Mouse (Mus musculus) liver, adult 2 months (tissue): ENCODE results near the gene Ubtf. TPM values are rescaled to one million over a fixed set of nuclear protein-coding genes. Genes with fewer than 3 reads are reported as not detected.

Experiments used
- DNase-seq: peaks from one replicate; pipeline ENCODE4 v3.0.0-alpha.2; 2011; ENCODE audit warnings: low read depth, low spot score; ENCODE audit errors: extremely low read depth
- H3K27ac ChIP-seq: fragments of 200-500 bp; replicated peaks from 2 replicates; pipeline ENCODE4 v1.5.1; 2012; ENCODE audit warnings: low read depth, mild to moderate bottlenecking, control low read depth, inconsistent platforms, low read length; ENCODE audit not compliant: insufficient read depth
- H3K27me3 ChIP-seq: fragments of 200-500 bp; 2 replicates; pipeline ENCODE4 v1.6.1; 2012; ENCODE audit warnings: mild to moderate bottlenecking, moderate library complexity, low read length, inconsistent platforms; ENCODE audit not compliant: control insufficient read depth, insufficient read depth
- H3K36me3 ChIP-seq: fragments of 200-500 bp; 2 replicates; pipeline ENCODE4 v1.6.1; 2012; ENCODE audit warnings: low read length, inconsistent platforms; ENCODE audit not compliant: control insufficient read depth, insufficient read depth
- H3K4me1 ChIP-seq: fragments of 200-500 bp; 2 replicates; pipeline ENCODE4 v1.6.1; 2011; ENCODE audit warnings: low read length; ENCODE audit not compliant: control insufficient read depth, insufficient read depth
- H3K4me3 ChIP-seq: fragments of 200-500 bp; 2 replicates; pipeline ENCODE4 v1.5.1; 2011; ENCODE audit warnings: low read depth, mild to moderate bottlenecking, control low read depth, low read length, moderate library complexity; ENCODE audit not compliant: insufficient read depth
- H3K79me2 ChIP-seq: fragments of 200-500 bp; 2 replicates; pipeline ENCODE4 v1.6.1; 2012; ENCODE audit warnings: inconsistent platforms, mild to moderate bottlenecking, low read length, moderate library complexity; ENCODE audit not compliant: control insufficient read depth, insufficient read depth
- H3K9ac ChIP-seq: fragments of 200-500 bp; 2 replicates; pipeline ENCODE4 v1.6.1; 2012; ENCODE audit warnings: low read depth, mild to moderate bottlenecking, control low read depth, inconsistent platforms, low read length
- CTCF ChIP-seq: fragments of 200-500 bp; IDR thresholded peaks from 2 replicates; pipeline ENCODE4 v1.5.1; 2011; ENCODE audit warnings: low read depth, low read length, control low read depth
- POLR2A ChIP-seq: fragments of 200-500 bp; IDR thresholded peaks from 2 replicates; pipeline ENCODE4 v1.6.1; 2011; ENCODE audit warnings: low read length, control low read depth; ENCODE audit not compliant: insufficient read depth; ENCODE audit errors: extremely low read depth
- WGBS: fragments of 180-500 bp; shearing (Covaris S2); methylation state at CpG from one replicate; pipeline ENCODE4 v1.1.7; 2018; 5-methylcytosine and 5-hydroxymethylcytosine counted together
- polyA plus RNA-seq: library from polyadenylated mRNA; depleted of rRNA; stranded (reverse); fragments of >200 nt; gene quantifications from 2 replicates; pipeline ENCODE4 v1.2.3, GENCODE M21; 2012
- total RNA-seq: library from RNA; depleted of rRNA; stranded (reverse); fragments of >200 nt; gene quantifications from 2 replicates; pipeline ENCODE4 v1.2.3, GENCODE M21; 2014

The Ubtf gene
- total and polyA plus RNA-seq, 2 experiments = 12.8 to 19.4 TPM

GRCm38 (mm10) chr11:102364570-102365371 lies 45.2 kb upstream of the Ubtf start:
- no peaks in the 10 kb centered on the region for H3K27me3 ChIP-seq
- H3K4me3 ChIP-seq = no peak overlapping the region
- H3K4me1 ChIP-seq = no peaks in the 10 kb centered on the region
- no peaks in the 10 kb centered on the region for H3K36me3 ChIP-seq
- WGBS = 78% methylated on average over 14 of the region's 14 CpGs
- no peaks in the 10 kb centered on the region for H3K79me2 ChIP-seq
- no peak overlapping the region for H3K27ac ChIP-seq
- TF ChIP-seq CTCF = no peak
- TF ChIP-seq POLR2A = no peak
- no peak overlapping the region for H3K9ac ChIP-seq
- no peak for DNase-seq

- 9% methylated on average over 2 of the region's 2 CpGs for WGBS
These were observed 44.1 kb upstream of the Ubtf start for GRCm38 (mm10) chr11:102363623-102364022.

GRCm38 (mm10) chr11:102361776-102362495 lies 42.4 kb upstream of the Ubtf start:
- Histone ChIP-seq H3K9ac (no peak overlapping the region), H3K4me1 (no peaks in the 10 kb centered on the region), H3K4me3 (no peak overlapping the region), H3K36me3 (no peaks in the 10 kb centered on the region), H3K27ac (no peak overlapping the region), H3K27me3 (0 out of 2 replicates have a peak, but pooled peaks cover 1% of the 10 kb centered on the region), H3K79me2 (no peaks in the 10 kb centered on the region)
- TF ChIP-seq POLR2A (no peak), CTCF (no peak)
- WGBS = 91% methylated on average over 8 of the region's 8 CpGs
- no peak for DNase-seq

More at GRCm38 (mm10) chr11:102363623-102364022, 44.1 kb upstream of the Ubtf start:
- H3K4me1 ChIP-seq = no peaks in the 10 kb centered on the region
- TF ChIP-seq POLR2A (no peak), CTCF (no peak)
- no peak overlapping the region for H3K27ac ChIP-seq
- H3K9ac ChIP-seq = no peak overlapping the region
- no peak for DNase-seq
- H3K79me2 ChIP-seq = no peaks in the 10 kb centered on the region
- no peaks in the 10 kb centered on the region for H3K27me3 ChIP-seq
- no peaks in the 10 kb centered on the region for H3K36me3 ChIP-seq
- H3K4me3 ChIP-seq = no peak overlapping the region

GRCm38 (mm10) chr11:102358365-102358764 lies 38.8 kb upstream of the Ubtf start:
- TF ChIP-seq POLR2A = no peak
- TF ChIP-seq CTCF = no peak

GRCm38 (mm10) chr11:102356636-102357350 lies 37.3 kb upstream of the Ubtf start:
- 0 out of 2 replicates have a peak, but pooled peaks cover 3% of the 10 kb centered on the region for H3K27me3 ChIP-seq
- H3K4me3 ChIP-seq = no peak overlapping the region
- no peaks in the 10 kb centered on the region for H3K4me1 ChIP-seq
- no peak overlapping the region for H3K9ac ChIP-seq
- no peak overlapping the region for H3K27ac ChIP-seq
- no peak for DNase-seq
- WGBS = 57% methylated on average over 31 of the region's 31 CpGs
- no peak for TF ChIP-seq POLR2A
- TF ChIP-seq CTCF = no peak
- H3K36me3 ChIP-seq = no peaks in the 10 kb centered on the region
- no peaks in the 10 kb centered on the region for H3K79me2 ChIP-seq

More at GRCm38 (mm10) chr11:102358365-102358764, 38.8 kb upstream of the Ubtf start:
- Histone ChIP-seq H3K27ac (no peak overlapping the region), H3K27me3 (0 out of 2 replicates have a peak, but pooled peaks cover 3% of the 10 kb centered on the region), H3K4me3 (no peak overlapping the region), H3K9ac (no peak overlapping the region), H3K4me1 (no peaks in the 10 kb centered on the region), H3K79me2 (no peaks in the 10 kb centered on the region), H3K36me3 (no peaks in the 10 kb centered on the region)
- 68% methylated on average over 10 of the region's 10 CpGs for WGBS
- no peak for DNase-seq
